Mouse (Mus musculus) v-Abl transformed pro-B cells (cell line): ENCODE measurements around the gene Dnali1.

Experiments used
- in situ Hi-C, 2 experiments: fragments of 400-800 bp; cut with MboI; formaldehyde crosslinking; loops; one replicate each; pipeline ENCODE4 v1.15.1; 2025; ENCODE audit not compliant: unreplicated experiment in 2 of 2

The Dnali1 gene

DNA sequence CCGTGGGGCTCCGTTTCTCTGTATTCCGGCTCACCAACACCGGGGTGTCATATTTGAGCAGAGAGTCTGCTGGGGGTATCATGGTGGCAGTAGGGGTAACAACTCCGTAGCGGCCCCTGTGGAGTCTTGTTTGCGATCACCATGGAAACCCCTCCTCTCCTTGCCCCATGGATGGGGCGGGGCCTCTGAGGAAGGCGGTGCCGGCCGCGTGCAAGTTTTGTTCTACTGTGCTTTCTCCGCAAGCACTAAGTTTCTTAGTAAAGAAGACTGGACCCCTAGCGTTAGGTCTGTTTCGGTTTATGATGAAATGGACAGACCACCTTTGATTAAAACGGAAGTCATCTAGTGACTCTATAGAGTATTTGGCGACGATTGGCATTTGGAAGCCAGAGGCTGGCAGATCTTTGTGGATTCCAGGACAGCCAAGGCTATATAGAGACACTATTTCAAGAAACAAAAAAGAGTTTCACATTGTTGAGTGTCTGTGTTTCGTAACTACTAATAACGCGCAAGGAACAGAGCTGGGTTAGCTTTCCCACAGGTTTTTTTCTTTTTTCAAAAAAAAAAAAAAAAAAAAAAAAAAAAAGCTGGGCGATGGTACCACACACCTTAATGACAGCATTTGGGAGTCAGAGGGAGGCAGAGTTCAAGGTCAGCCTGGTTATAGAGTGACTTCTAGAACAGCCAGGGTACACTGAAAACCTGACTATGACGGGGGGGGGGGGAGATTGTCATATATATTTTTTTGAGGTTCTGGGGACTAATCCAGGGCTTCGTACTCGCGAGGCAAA is at the start of gene Dnali1:
Gene Dnali1, minus strand, starts transcription at position 187 of the 791 bp plus-strand sequence.
- in situ Hi-C loops: loop anchor here (10.0 to 25.0 kb wide), 3 partner anchors 353 to 1131 kb away; partner anchors contain the start of genes Fhl3 (in 1 of the 2) and Sf3a3 (in 1 of the 2)

DNA sequence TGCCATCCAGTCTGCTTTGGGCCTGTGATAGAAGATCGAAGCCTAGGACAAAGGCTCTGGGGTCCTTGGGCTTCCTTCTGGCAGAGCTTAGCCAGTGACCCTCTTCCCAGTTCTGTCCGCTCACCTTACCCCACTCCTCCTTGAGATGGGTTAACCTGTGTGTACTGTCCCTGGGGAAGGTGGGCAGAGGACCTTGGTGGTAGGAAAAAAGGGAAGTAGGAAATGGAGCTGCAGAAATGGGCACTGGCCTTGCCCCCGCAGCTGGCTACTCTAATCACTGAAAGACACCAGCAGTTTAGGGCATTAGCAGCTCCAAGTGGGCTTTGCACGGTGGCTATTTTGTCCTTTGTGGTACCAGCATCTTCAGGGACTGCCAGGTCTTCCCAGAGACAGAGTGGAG is 49.6 kb upstream of the Dnali1 start:
- in situ Hi-C loops: loop anchor here in 1 of 2 experiments (5.0 kb wide), 1 partner anchor 847 kb away; no protein-coding TSS in a partner anchor

DNA sequence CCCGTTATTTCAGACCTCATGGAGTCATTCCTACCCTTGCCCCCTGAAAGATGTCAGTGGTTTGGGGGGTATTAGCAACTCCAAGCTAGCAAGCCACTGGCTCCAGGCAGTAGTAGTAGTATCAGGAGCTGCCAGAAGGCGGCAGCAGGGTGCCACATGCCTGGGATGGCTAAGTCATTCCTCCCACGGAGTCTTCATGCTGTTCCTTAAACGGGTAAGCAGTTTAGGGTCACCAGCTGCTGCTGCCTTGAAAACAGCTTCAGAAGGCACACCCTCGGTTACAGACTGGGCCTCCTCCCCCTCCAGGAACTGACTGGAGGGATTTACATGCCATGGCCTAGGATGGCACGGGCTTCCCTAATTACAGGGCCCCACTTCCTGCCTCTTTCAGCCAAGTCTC is 49.1 kb upstream of the Dnali1 start:
- in situ Hi-C loops: loop anchor here in 1 of 2 experiments (5.0 kb wide), 1 partner anchor 848 kb away; no protein-coding TSS in a partner anchor

DNA sequence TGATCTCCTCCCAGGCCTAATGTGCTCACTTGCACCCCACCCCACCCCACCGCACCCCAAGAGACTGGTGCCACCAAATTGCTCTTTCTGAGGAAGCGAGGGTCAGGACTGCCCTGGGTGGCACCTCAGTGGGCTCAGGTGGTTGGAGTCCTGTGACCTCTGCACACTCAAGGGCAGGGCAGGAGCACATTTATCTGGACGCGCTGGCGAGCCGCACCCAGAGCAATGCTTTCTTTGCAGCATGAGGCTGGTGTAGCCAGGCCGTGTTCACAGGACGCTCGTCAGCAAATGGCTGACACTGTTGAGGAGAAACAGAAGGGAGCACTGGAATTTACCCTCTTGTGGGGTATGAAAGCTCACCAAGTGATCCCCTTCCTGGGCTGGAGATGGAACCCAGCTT is 39.9 kb upstream of the Dnali1 start:
- in situ Hi-C loops: no loop called here

DNA sequence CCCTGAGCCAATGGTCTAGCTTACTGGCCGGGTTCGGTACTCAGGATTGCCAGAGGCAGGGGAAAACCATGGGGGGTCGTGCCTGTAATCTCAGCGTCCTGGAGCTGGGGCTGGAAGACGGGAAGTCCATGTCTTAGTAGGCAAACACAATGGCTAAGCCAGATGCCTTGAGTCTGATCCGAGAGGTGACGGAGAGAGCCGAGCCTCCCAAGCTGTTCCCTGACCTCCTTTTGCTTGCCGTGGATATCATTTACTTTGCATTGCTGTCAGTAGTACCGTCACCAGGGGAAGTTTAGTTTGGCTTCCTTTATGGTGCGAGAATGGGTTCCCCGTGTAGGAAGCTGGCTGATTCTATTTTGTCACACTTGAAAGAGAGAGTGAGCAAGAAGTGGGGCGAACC is 35.8 kb upstream of the Dnali1 start:
- in situ Hi-C loops: no loop called here

DNA sequence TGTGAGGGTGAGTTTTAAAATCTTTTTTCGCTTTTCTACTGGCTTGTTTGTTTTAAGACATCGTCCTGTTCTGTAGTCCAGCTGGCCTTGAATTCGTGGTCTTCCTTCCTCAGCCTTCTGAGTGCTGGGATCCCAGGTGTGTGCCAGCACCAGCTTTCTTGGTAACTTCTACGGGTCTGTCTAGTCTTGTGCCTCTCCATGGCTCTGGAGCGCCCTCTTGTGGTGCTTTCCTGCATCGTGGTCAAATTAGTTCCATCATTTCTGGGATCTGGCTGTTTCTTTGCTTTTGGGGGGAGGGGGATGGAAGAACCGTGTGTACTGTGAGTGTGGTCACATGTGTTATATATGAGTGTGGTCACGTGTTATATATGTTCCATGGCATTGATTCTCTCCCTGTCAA is 34.0 kb upstream of the Dnali1 start:
- in situ Hi-C loops: loop anchor here (5.0 kb wide), 1 partner anchor 157 kb away; no protein-coding TSS in a partner anchor

DNA sequence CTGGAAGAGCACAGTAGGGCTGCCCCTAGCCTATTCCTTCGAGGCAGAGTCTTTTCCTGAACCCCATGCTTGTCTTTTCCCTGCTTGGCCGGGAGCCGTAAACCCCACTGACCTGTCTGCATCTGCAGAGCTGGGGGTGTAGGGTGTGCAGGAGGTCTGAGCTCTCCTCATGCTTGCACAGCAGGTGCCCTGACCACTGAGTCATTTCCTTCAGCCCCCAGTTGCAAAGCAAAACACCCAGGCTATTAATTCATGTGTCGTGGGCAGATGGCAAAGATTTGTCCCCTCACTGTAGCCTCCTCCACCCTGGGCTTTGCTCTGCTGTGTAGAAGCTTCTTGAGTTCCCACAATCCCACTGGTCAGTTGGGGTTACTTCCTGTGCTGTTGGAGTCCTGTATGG is 31.9 kb upstream of the Dnali1 start:
- in situ Hi-C loops: loop anchor here (5.0 kb wide), 1 partner anchor 155 kb away; no protein-coding TSS in a partner anchor

DNA sequence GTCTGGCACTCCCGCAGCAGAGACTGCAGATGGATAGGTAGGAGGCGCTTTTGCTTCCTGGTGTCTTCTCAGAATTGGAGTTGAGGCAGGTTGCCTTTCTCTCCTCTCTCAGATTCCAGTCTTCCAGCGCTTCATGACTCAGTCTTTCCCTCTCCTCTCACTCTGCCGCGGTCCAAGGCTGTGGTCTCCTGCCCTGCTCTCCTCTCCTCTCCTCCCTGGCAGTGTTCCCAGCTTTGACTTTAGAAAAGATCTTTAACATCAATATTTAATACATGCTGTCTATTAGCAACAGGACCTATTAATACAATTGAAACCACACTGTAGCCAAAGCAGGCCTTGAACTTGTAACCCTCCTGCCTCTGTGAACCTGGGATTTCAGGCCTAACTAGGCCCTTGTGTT is 30.6 kb upstream of the Dnali1 start:
- in situ Hi-C loops: loop anchor here (5.0 kb wide), 1 partner anchor 154 kb away; no protein-coding TSS in a partner anchor

DNA sequence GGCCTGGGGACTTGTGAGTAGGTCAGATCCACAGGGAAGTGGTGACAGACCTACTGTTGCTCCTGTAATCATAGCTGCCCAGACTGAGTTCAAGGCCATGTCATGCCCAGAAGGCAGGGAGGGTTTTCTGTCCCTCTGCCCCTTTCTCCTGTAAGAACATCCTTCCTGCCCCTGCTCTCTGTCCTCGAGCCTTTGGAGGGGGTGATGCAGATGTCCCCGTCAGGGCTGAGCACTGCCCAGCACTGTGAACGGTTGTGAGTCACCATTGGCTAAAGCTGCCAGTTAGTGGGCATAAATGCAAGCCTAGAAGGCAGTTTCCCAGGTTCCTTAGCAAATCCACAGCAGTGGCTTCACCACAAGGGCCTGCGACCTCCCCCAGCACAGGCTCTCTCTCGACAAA is 27.5 kb upstream of the Dnali1 start:
- in situ Hi-C loops: no loop called here

DNA sequence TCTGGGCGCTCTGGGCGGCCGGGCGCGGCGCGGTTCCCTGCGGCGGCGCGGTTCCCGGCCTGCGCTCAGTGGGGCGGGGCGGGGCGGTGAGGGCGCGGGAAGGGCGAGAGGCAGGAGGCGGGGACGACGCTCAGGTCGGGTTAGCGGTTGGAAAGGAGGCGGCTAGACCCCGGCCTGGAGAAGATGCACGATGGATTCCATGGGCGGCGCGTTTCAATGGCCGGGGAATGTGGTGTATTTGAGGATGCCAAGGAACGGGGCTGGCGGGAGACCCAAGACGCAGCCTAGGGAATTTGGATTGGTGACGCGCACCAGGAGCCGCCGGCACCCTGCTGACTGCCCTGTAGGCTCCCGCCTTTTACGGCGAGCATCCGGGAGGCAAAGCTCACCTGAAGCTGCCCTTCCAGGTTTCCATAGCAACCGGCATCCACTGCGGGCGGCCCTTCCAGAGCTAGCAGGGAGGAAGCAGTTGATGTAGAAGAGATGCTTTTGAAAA is 19.9 kb upstream of the Dnali1 start:
- in situ Hi-C loops: loop anchor here in 1 of 2 experiments (10.0 kb wide), 1 partner anchor 1141 kb away; no protein-coding TSS in a partner anchor

DNA sequence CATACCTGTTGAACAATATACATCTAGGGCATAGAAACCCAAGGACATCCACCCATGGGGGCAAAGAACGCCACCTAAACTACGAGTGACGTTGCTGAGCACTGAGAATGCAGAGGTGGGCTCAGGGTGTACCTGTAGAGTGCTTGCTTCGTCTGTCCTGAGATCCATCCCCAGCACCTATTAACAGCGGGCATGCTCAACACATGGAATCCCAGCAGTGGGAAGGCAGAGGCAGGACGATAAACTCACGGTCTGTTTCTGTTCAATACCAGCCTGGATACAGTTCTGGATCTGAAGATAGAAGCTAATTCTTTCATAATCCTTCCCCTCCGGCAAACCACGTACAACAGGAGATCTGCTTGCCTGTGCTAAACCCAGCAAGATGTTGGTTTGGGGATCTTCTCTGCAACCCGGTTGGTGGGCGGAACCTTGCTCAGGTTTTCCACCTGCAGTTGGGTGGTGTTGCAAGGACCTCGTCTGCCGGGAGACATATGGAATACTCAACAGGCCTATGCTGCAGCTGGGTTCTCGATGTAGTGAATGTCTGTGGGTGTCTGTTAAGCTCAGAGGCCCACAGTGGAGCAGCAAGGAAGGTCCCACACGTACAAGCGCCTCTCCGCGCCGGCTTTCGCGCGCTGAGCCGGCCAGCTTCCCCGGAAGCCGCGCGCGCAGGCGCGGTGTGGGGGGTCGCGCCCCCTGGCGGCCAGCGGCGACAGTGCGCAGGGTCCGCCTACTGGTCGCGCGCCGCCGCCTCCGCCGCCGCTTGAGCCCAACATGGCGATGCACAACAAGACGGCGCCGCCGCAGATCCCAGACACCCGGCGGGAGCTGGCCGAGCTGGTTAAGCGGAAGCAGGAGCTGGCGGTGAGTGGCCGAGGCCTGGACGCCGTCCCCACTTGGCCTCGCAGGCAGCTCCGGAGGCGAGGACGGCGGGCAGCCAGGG is 19.2 kb upstream of the Dnali1 start, which contains the start of gene Meaf6:
Gene Meaf6, plus strand, starts transcription at position 732 of the 943 bp plus-strand sequence.
- in situ Hi-C loops: loop anchor here in 1 of 2 experiments (10.0 kb wide), 1 partner anchor 1140 kb away; no protein-coding TSS in a partner anchor

DNA sequence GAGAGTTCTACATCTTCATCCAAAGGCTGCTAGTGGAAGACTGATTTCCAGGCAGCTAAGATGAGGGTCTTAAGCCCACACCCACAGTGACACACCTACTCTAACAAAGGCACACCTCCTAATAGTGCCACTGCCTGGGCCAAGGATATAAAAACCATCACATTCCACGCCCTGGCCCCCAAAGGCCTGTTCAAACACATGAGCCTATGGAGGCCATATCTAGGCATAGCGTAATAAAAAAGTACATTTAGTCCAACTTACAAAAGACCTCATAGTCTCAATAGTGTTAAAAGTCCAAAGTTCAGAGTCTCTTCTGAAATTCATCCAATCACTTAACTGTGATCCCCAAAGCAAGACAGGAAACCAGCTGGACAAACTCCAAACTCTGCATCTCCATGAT is 13.2 kb upstream of the Dnali1 start:
- in situ Hi-C loops: no loop called here

DNA sequence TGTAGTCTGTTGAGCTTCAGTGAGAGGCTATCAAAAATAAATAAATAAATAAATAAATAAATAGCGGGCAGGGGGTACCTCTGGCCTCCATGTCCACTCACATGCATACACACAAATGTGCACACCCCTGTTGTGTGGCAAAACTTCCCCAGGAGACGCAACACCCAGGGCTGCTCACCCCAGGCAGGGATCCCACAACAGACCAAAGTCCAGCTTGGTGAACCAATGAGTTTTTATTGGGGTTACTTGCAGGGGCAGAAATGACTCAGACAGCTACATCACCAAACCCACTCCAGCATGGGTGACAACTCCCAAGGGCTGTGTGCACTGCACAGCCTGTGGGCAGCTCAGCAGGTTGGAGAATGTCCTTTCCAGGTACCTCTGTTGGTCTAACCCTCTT is 12.2 kb upstream of the Dnali1 start:
- in situ Hi-C loops: no loop called here

DNA sequence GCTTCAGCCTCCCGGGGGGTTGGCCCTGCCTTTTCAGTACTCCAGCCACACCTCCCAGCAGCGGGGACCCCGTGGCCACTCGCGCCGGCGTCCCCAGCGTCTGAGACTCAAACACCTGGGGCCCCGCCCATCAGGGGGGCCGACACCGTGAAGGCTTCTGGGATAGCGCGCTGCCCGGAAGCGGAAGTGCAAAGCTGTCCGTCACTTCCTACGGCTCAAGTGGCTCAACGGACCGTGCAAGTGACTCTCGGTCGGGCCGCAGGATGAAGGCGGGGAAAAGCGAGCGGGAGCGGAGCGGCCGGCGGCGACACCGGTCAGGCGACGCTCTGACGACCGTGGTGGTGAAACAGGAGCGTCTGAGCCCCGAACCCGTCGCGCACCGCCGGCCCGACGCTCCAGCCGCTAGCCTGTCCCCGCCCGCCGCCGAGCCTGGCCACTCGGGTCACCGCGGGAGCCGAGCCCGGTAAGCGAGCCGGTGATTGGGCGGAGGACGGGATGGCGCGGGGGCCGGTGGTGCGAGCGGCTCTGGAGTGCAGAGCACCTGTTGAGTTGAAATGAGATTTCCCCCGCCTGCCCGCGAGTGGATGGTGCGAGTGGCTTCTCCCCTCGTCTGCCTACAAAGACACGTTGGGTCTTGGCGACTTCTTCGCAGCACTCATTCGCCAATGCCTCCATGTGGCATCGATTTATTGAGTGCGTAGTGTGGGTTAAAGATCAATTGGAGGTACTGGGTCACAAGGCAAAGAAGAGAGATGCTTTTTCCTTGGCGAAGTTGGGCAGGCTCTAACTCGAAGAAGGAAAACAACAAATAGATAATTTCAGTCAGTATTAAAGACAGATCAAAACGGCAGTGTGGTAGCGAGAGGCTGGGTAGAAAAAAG is 1.2 kb upstream of the Dnali1 start, which contains the start of gene Snip1:
Gene Snip1, plus strand, starts transcription at position 183 of the 881 bp plus-strand sequence.
- in situ Hi-C loops: loop anchor here (10.0 to 25.0 kb wide), 3 partner anchors 354 to 1132 kb away; partner anchors contain the start of genes Fhl3 (in 1 of the 2) and Sf3a3 (in 1 of the 2)

DNA sequence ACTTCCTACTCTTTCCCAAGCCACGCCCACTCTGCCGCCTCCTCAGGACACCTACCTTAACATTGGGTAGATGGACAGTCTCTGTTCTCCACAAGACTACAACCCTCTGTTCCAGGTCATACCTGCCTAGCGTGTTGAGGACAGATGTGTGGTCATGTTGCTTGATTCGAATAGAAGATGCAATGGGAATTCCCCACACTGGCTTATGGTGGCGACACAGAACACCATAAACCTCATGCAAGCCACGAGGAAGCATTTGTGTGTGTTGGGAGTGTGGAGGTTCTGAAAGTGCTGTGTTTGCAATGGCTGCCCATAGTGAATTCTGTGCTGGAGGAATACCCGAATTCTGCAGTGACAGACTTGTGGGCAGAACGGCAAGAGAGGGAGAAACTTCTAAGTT is 1.7 kb downstream of the Dnali1 start:
- in situ Hi-C loops: loop anchor here (10.0 to 25.0 kb wide), 3 partner anchors 352 to 1129 kb away; partner anchors contain the start of genes Fhl3 (in 1 of the 2) and Sf3a3 (in 1 of the 2)

DNA sequence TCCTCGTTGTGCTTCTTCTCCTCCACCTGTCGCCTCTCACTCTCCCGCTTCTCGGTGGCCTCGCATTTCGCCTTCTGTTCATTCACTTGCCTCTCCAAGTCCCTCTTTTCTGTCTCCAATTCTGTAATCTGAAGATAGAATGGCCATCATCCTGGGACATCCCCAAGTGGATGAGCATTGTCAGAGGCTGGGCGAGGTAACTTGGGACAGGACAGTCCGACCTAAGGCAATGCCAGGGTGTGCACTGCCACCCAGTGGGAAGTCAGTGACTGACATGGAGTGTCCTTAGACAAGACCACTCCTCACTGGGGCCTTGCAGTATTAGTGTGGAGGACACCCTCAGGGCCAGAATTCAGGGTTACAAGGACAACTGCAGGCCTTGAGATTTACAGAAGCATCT is 6.5 kb downstream of the Dnali1 start:
- in situ Hi-C loops: loop anchor here (5.0 to 25.0 kb wide), 3 partner anchors 117 to 1122 kb away; partner anchors contain the start of genes Fhl3 (in 1 of the 2) and Sf3a3 (in 1 of the 2)

DNA sequence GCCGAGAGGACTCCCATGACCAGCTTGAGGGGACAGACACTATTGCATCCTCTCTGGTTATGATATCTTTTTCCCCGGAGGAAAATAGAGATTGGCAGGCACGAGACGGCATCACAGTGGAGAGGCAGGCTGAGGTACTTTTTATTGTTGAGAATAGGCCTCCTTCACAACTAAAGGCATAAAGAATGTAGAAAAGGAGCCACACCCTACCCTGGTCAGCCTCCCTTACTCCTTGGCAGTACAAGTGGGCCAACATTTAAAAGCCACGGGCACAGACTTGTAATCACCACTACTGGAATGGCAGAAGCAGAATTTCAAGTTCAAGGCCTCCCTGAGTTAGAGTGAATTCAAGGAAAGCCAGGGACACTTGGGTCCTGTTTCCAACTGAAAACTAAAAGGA is 7.5 kb downstream of the Dnali1 start:
- in situ Hi-C loops: loop anchor here (5.0 to 25.0 kb wide), 3 partner anchors 116 to 1121 kb away; partner anchors contain the start of genes Fhl3 (in 1 of the 2) and Sf3a3 (in 1 of the 2)

DNA sequence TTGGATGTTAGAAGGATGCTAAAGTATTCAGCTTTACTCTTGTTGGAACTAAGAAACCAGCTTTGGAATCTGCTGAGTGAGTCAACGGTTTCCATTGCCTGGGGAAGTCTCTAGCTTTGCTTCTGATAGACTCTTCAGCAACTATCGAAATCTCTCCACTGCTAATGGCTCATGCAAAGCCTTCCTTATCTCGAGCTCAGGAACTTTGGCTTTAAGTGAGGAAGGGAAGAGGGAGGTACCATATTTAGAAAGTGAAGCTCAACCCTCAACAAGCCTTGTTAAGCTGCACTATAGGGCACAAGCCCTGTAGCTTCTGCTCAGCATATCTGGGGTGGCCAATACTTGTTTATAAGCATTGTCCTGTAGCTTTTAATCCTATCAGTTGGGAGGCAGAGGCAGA is 8.2 kb downstream of the Dnali1 start:
- in situ Hi-C loops: loop anchor here (5.0 to 25.0 kb wide), 3 partner anchors 115 to 1120 kb away; partner anchors contain the start of genes Fhl3 (in 1 of the 2) and Sf3a3 (in 1 of the 2)

DNA sequence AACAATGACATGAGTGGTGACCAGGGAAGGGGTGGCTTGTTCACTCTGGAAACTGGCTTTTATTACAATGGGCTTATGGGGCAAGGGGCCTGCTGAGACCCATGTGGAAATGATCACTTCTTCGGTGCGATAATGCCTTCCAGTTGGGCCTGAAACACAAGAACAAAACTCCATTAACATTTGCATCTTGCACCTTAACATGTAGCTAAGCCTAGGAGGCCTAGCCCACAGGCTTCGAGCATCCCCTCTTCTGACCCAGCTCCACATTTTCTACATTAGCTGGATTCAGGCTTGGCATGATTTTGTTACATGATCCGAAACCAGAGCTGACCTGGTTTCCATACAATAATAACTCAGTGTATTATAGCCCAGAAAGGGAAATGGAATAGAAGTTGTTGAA is 9.0 kb downstream of the Dnali1 start:
- in situ Hi-C loops: loop anchor here (5.0 to 25.0 kb wide), 3 partner anchors 114 to 1119 kb away; partner anchors contain the start of genes Fhl3 (in 1 of the 2) and Sf3a3 (in 1 of the 2)
